Mouse (Mus musculus): ENCODE results near the gene Ifi211. TPM values are rescaled to one million over a fixed set of nuclear protein-coding genes. Genes with fewer than 3 reads are reported as not detected.
"Not testable (repeated sequence)": the region's sequence is repeated elsewhere in the genome, so short reads cannot be mapped to it uniquely, and the experiment has no call there.

The Ifi211 gene
- polyA plus RNA-seq, 1 experiment from 2014 or later = 0.34 TPM

- not testable (repeated sequence) for H3K4me1 ChIP-seq (ENCODE audit: control insufficient read depth, insufficient read depth, low read length); H3K27ac ChIP-seq (ENCODE audit: low read depth, low read length); H3K36me3 ChIP-seq (ENCODE audit: control insufficient read depth, insufficient read depth, low read length); ATAC-seq (ENCODE audit: low FRiP score, low TSS enrichment); H3K9ac ChIP-seq (ENCODE audit: low read depth, low read length); H3K4me2 ChIP-seq (replicated peaks; ENCODE audit: low read depth, low read length); H3K9me3 ChIP-seq (ENCODE audit: control insufficient read depth, low read length); H3K4me3 ChIP-seq (ENCODE audit: low read length); H3K27me3 ChIP-seq (ENCODE audit: control insufficient read depth, insufficient read depth, low read length)
- WGBS = 80% methylated on average over 1 of the region's 2 CpGs
Measured at GRCm38 (mm10) chr1:173887026-173887787, 25.6 kb downstream of the Ifi211 start.

- not testable (repeated sequence) for H3K9ac ChIP-seq (ENCODE audit: low read depth, low read length); ATAC-seq (ENCODE audit: low FRiP score, low TSS enrichment); H3K27me3 ChIP-seq (ENCODE audit: control insufficient read depth, insufficient read depth, low read length); H3K27ac ChIP-seq (ENCODE audit: low read depth, low read length); H3K9me3 ChIP-seq (ENCODE audit: control insufficient read depth, low read length); H3K4me2 ChIP-seq (replicated peaks; ENCODE audit: low read depth, low read length); H3K36me3 ChIP-seq (ENCODE audit: control insufficient read depth, insufficient read depth, low read length); H3K4me3 ChIP-seq (ENCODE audit: low read length); H3K4me1 ChIP-seq (ENCODE audit: control insufficient read depth, insufficient read depth, low read length)
- WGBS = 80% methylated on average over 3 of the region's 3 CpGs
Measured at GRCm38 (mm10) chr1:173880004-173880666, 32.7 kb downstream of the Ifi211 start.

GRCm38 (mm10) chr1:173879225-173879987 is 33.4 kb downstream of the Ifi211 start:
- H3K4me3 ChIP-seq (ENCODE audit: low read length); H3K9ac ChIP-seq (ENCODE audit: low read depth, low read length); H3K4me2 ChIP-seq (replicated peaks; ENCODE audit: low read depth, low read length); H3K27me3 ChIP-seq (ENCODE audit: control insufficient read depth, insufficient read depth, low read length); ATAC-seq (ENCODE audit: low FRiP score, low TSS enrichment); H3K4me1 ChIP-seq (ENCODE audit: control insufficient read depth, insufficient read depth, low read length); H3K27ac ChIP-seq (ENCODE audit: low read depth, low read length); H3K9me3 ChIP-seq (ENCODE audit: control insufficient read depth, low read length); H3K36me3 ChIP-seq (ENCODE audit: control insufficient read depth, insufficient read depth, low read length): not testable (repeated sequence)
- WGBS = 83% methylated on average over 5 of the region's 5 CpGs

GRCm38 (mm10) chr1:173878264-173878663 is 34.6 kb downstream of the Ifi211 start:
- H3K9ac ChIP-seq (ENCODE audit: low read depth, low read length); H3K4me2 ChIP-seq (replicated peaks; ENCODE audit: low read depth, low read length); H3K27me3 ChIP-seq (ENCODE audit: control insufficient read depth, insufficient read depth, low read length); H3K4me3 ChIP-seq (ENCODE audit: low read length); H3K27ac ChIP-seq (ENCODE audit: low read depth, low read length); H3K9me3 ChIP-seq (ENCODE audit: control insufficient read depth, low read length); H3K36me3 ChIP-seq (ENCODE audit: control insufficient read depth, insufficient read depth, low read length); ATAC-seq (ENCODE audit: low FRiP score, low TSS enrichment); H3K4me1 ChIP-seq (ENCODE audit: control insufficient read depth, insufficient read depth, low read length): not testable (repeated sequence)
- WGBS = 90% methylated on average over 6 of the region's 6 CpGs

GRCm38 (mm10) chr1:173877125-173877524 is 35.7 kb downstream of the Ifi211 start:
- not testable (repeated sequence) for H3K9me3 ChIP-seq (ENCODE audit: control insufficient read depth, low read length); H3K4me2 ChIP-seq (replicated peaks; ENCODE audit: low read depth, low read length); H3K36me3 ChIP-seq (ENCODE audit: control insufficient read depth, insufficient read depth, low read length); H3K27me3 ChIP-seq (ENCODE audit: control insufficient read depth, insufficient read depth, low read length); H3K4me1 ChIP-seq (ENCODE audit: control insufficient read depth, insufficient read depth, low read length); H3K27ac ChIP-seq (ENCODE audit: low read depth, low read length); ATAC-seq (ENCODE audit: low FRiP score, low TSS enrichment); H3K9ac ChIP-seq (ENCODE audit: low read depth, low read length); H3K4me3 ChIP-seq (ENCODE audit: low read length)
- 88% methylated on average over 1 of the region's 1 CpGs for WGBS

- WGBS = 91% methylated on average over 1 of the region's 1 CpGs
- not testable (repeated sequence) for H3K36me3 ChIP-seq (ENCODE audit: control insufficient read depth, insufficient read depth, low read length); H3K4me2 ChIP-seq (replicated peaks; ENCODE audit: low read depth, low read length); H3K27me3 ChIP-seq (ENCODE audit: control insufficient read depth, insufficient read depth, low read length); H3K9ac ChIP-seq (ENCODE audit: low read depth, low read length); ATAC-seq (ENCODE audit: low FRiP score, low TSS enrichment); H3K4me1 ChIP-seq (ENCODE audit: control insufficient read depth, insufficient read depth, low read length); H3K9me3 ChIP-seq (ENCODE audit: control insufficient read depth, low read length); H3K4me3 ChIP-seq (ENCODE audit: low read length); H3K27ac ChIP-seq (ENCODE audit: low read depth, low read length)
Measured at GRCm38 (mm10) chr1:173868586-173868985, 44.3 kb downstream of the Ifi211 start.

GRCm38 (mm10) chr1:173866504-173866903 is 46.3 kb downstream of the Ifi211 start:
- ATAC-seq (ENCODE audit: low FRiP score, low TSS enrichment) = no peak
- Histone ChIP-seq H3K4me3 (ENCODE audit: low read length) (no peak overlapping the region), H3K27me3 (ENCODE audit: control insufficient read depth, insufficient read depth, low read length) (no peaks in the 10 kb centered on the region), H3K27ac (ENCODE audit: low read depth, low read length) (no peak overlapping the region), H3K9me3 (ENCODE audit: control insufficient read depth, low read length) (no peaks in the 10 kb centered on the region), H3K4me1 (ENCODE audit: control insufficient read depth, insufficient read depth, low read length) (no peaks in the 10 kb centered on the region), H3K9ac (ENCODE audit: low read depth, low read length) (no peak overlapping the region), H3K4me2 (replicated peaks; ENCODE audit: low read depth, low read length) (no peak overlapping the region), H3K36me3 (ENCODE audit: control insufficient read depth, insufficient read depth, low read length) (no peaks in the 10 kb centered on the region)
- 87% methylated on average over 12 of the region's 12 CpGs for WGBS

GRCm38 (mm10) chr1:173853711-173854110 is 59.1 kb downstream of the Ifi211 start:
- not testable (repeated sequence) for H3K36me3 ChIP-seq (ENCODE audit: control insufficient read depth, insufficient read depth, low read length); H3K4me3 ChIP-seq (ENCODE audit: low read length); H3K9ac ChIP-seq (ENCODE audit: low read depth, low read length); H3K27ac ChIP-seq (ENCODE audit: low read depth, low read length); H3K4me2 ChIP-seq (replicated peaks; ENCODE audit: low read depth, low read length); H3K27me3 ChIP-seq (ENCODE audit: control insufficient read depth, insufficient read depth, low read length); H3K9me3 ChIP-seq (ENCODE audit: control insufficient read depth, low read length); H3K4me1 ChIP-seq (ENCODE audit: control insufficient read depth, insufficient read depth, low read length); ATAC-seq (ENCODE audit: low FRiP score, low TSS enrichment)

- H3K4me3 ChIP-seq (ENCODE audit: low read length); ATAC-seq (ENCODE audit: low FRiP score, low TSS enrichment); H3K9me3 ChIP-seq (ENCODE audit: control insufficient read depth, low read length); H3K4me2 ChIP-seq (replicated peaks; ENCODE audit: low read depth, low read length); H3K27ac ChIP-seq (ENCODE audit: low read depth, low read length); H3K4me1 ChIP-seq (ENCODE audit: control insufficient read depth, insufficient read depth, low read length); H3K9ac ChIP-seq (ENCODE audit: low read depth, low read length); H3K36me3 ChIP-seq (ENCODE audit: control insufficient read depth, insufficient read depth, low read length); H3K27me3 ChIP-seq (ENCODE audit: control insufficient read depth, insufficient read depth, low read length): not testable (repeated sequence)
- WGBS = 52% methylated on average over 4 of the region's 4 CpGs
Measured at GRCm38 (mm10) chr1:173852853-173853252, 60.0 kb downstream of the Ifi211 start.
